In genomic region chrX:52177067-52177466, GRCm38 (mm10) we compare ENCODE assay signal across 16 mouse cellular contexts. TPM values are rescaled to one million over a fixed set of nuclear protein-coding genes. Genes with fewer than 3 reads are reported as not detected.
"Had no signal": no experiment of that assay in that cellular context is flagged by ENCODE, and none has a peak within 500 bp of the region (broad histone marks: within the 10 kb centered on the region; RNA-seq: fewer than 3 reads in every experiment).

No protein-coding gene starts in this region.

- H3K4me2 ChIP-seq: lung, embryonic 14.5 days; midbrain, embryonic 11.5 days; midbrain, embryonic 13.5 days; midbrain, embryonic 15.5 days; neural tube, embryonic 12.5 days; stomach, embryonic 15.5 days had no signal

- H3K36me3 ChIP-seq: midbrain, embryonic 13.5 days; midbrain, embryonic 15.5 days; neural tube, embryonic 12.5 days; stomach, embryonic 15.5 days had no signal

- H3K9me3 ChIP-seq: megakaryocyte, embryonic 14.5 days; midbrain, embryonic 13.5 days; midbrain, embryonic 15.5 days; neural tube, embryonic 12.5 days; stomach, embryonic 15.5 days had no signal

- H3K4me3 ChIP-seq: megakaryocyte, embryonic 14.5 days; midbrain, embryonic 13.5 days; midbrain, embryonic 15.5 days; neural tube, embryonic 12.5 days; stomach, embryonic 15.5 days had no signal

- DNase-seq: lung, adult 18-20 months; lung, embryonic 14.5 days; lung, postnatal 10 days; lung, postnatal 4 days; right cerebral cortex, postnatal 14 days; thymus, adult 2 months; thymus, postnatal 25 days; thymus, postnatal 4 days had no signal

- H3K9ac ChIP-seq: lung, embryonic 14.5 days; midbrain, embryonic 13.5 days; midbrain, embryonic 15.5 days; neural tube, embryonic 12.5 days; stomach, embryonic 15.5 days had no signal

- ATAC-seq: midbrain, embryonic 13.5 days; midbrain, embryonic 15.5 days had no signal

- H3K4me1 ChIP-seq: megakaryocyte, embryonic 14.5 days; midbrain, embryonic 13.5 days; midbrain, embryonic 15.5 days; neural tube, embryonic 12.5 days; stomach, embryonic 15.5 days had no signal

- H3K27me3 ChIP-seq: midbrain, embryonic 13.5 days; midbrain, embryonic 15.5 days; neural tube, embryonic 12.5 days; stomach, embryonic 15.5 days had no signal

- H3K27ac ChIP-seq: midbrain, embryonic 13.5 days; midbrain, embryonic 15.5 days; neural tube, embryonic 12.5 days; stomach, embryonic 15.5 days; stomach, postnatal 0 days had no signal

RNA-seq across cellular contexts. Expression of gene Gpc4, which starts 12.0 kb away (rescaled TPM):
- total RNA-seq: neutrophil, adult 5-6 weeks had no signal
